Mouse (Mus musculus) B cell, adult 2 months (primary cell): ENCODE data around the gene Btbd35f17.
"Not testable (repeated sequence)": the region's sequence is repeated elsewhere in the genome, so short reads cannot be mapped to it uniquely, and the experiment has no call there.

Experiments
- DNase-seq, 2 experiments: peaks; one replicate each; pipeline ENCODE4 v3.0.0; 2022

Gene Btbd35f17

DNA sequence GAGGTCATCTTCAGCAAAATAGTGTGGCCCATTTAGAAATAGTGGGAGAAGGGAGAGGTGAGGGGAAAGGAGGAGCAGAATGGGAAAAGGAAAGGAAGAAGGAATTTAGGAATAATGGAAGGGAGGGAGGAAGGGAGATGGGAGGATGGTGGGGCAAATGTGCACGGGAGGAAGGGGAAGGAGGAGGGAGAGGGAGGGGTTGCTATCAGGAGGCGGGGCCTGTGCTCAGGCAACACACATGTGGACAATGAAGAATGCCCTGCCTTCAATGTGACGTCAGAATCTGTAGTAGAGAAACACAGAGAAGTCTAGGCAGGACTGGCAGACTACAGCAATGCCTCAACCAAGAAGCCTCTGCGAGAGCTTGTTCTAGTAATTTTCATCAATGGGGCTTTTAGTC, at the start of gene Btbd35f17:
Gene Btbd35f17, plus strand, starts transcription at position 301 of the 400 bp plus-strand sequence.
- not testable (repeated sequence) for DNase-seq
